Mouse (Mus musculus): ENCODE measurements around the gene Foxp3. TPM values are rescaled to one million over a fixed set of nuclear protein-coding genes. Genes with fewer than 3 reads are reported as not detected.
A peak's percentile ranks its signal among the peaks of the same experiment; 100 is the strongest.

The Foxp3 gene
- polyA plus RNA-seq, 1 experiment from 2014 or later, result not detected

DNA sequence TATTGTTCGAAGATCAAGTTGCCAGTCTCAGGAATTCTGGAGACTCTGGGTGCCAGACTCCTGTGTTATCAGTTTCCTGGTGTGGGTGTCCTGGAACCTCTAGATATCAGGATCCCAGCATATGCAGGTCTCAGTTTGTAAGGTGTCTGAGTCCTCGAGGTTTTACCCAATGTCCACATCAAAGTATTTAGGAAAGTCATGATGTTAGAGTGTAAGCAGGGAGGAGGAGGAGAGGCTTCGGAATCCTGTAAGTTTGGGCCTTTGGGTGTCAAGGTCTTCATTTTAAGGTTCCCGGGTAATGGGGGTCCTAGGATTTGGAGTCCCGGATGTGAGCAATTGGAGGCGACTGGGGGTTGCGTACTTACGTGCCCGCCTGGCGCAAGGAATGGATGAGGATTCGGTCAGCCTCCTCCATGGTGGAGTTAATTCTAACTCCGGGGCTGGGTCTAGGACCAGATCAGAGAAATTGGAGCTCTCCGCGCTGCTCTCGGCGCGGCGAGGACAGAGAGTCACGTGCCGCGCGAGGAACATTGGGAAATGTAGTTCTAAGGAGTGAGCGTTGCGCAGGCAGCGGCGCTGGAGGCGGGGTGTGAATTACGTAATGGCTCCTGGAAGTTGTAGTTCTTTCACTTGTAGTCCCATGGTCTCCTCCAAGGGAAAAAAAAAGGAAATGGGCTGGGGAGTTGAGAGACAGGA is 31.6 kb downstream of the Foxp3 start, which contains the start of gene Ccdc22:
TSS of gene Ccdc22 (minus strand) at position 639 of the 696 bp plus-strand sequence.
- Histone ChIP-seq H3K4me1 (ENCODE audit: control insufficient read depth, insufficient read depth, low read length) (no peaks in the 10 kb centered on the region), H3K4me2 (ENCODE audit: low read depth, low read length) (peak within 1 kb of the TSS; percentile 56), H3K36me3 (ENCODE audit: control insufficient read depth, insufficient read depth, low read length) (no peaks in the 10 kb centered on the region), H3K9ac (ENCODE audit: low read depth, low read length) (peak within 1 kb of the TSS; percentile 66), H3K27ac (replicated peaks; ENCODE audit: low read depth, low read length) (no peak within 1 kb of the TSS), H3K9me3 (ENCODE audit: control insufficient read depth, low read length) (no peaks in the 10 kb centered on the region), H3K27me3 (replicated peaks; ENCODE audit: control insufficient read depth, insufficient read depth, low read length) (no peaks in the 10 kb centered on the region), H3K4me3 (ENCODE audit: low read depth, low read length) (peak within 1 kb of the TSS; percentile 48)
- ATAC-seq (ENCODE audit: low read depth), result peak; percentile 97
- peak; percentile 94 for DNase-seq (ENCODE audit: low spot score)
- 26% methylated on average over 27 of the region's 28 CpGs for WGBS

- DNase-seq (ENCODE audit: low spot score) (no peak), ATAC-seq (ENCODE audit: low read depth) (no peak)
- Histone ChIP-seq H3K9ac (ENCODE audit: low read depth, low read length) (no peak overlapping the region), H3K27me3 (replicated peaks; ENCODE audit: control insufficient read depth, insufficient read depth, low read length) (no peaks in the 10 kb centered on the region), H3K4me1 (ENCODE audit: control insufficient read depth, insufficient read depth, low read length) (no peaks in the 10 kb centered on the region), H3K36me3 (ENCODE audit: control insufficient read depth, insufficient read depth, low read length) (no peaks in the 10 kb centered on the region), H3K27ac (replicated peaks; ENCODE audit: low read depth, low read length) (no peak overlapping the region), H3K4me3 (ENCODE audit: low read depth, low read length) (no peak overlapping the region), H3K4me2 (ENCODE audit: low read depth, low read length) (no peak overlapping the region), H3K9me3 (ENCODE audit: control insufficient read depth, low read length) (no peaks in the 10 kb centered on the region)
- 41% methylated on average over 8 of the region's 8 CpGs for WGBS
These were observed 32.1 kb downstream of the Foxp3 start for GRCm38 (mm10) chrX:7605575-7605941.

DNA sequence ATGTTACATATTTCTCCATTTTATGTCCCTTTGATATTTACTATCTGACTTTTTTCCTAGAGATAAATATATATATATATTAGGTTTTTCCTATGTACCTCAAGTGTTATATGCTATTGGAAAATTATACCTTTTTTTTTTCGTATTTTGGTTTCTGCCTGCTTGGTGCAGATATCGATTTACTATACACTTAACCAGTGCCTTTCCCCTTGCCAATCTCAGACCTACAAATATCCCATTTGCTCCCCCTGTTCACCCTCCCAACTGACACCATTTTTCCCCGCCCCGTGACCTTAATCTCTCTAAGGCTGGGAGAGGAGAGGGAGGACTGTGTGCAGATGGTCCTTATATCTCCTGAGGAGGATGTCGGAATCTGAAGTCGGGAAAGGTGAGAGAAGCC is 33.3 kb downstream of the Foxp3 start, which contains the start of gene Cacna1f:
TSS of gene Cacna1f (plus strand) at position 301 of the 400 bp plus-strand sequence.
- WGBS, result 79% methylated on average over 6 of the region's 6 CpGs
- no peak within 1 kb of the TSS for H3K4me3 ChIP-seq (ENCODE audit: low read depth, low read length)
- H3K27me3 ChIP-seq (replicated peaks; ENCODE audit: control insufficient read depth, insufficient read depth, low read length), result no peaks in the 10 kb centered on the region
- H3K4me2 ChIP-seq (ENCODE audit: low read depth, low read length), result no peak within 1 kb of the TSS
- DNase-seq (ENCODE audit: low spot score), result no peak
- H3K27ac ChIP-seq (replicated peaks; ENCODE audit: low read depth, low read length), result no peak within 1 kb of the TSS
- H3K36me3 ChIP-seq (ENCODE audit: control insufficient read depth, insufficient read depth, low read length), result no peaks in the 10 kb centered on the region
- H3K9ac ChIP-seq (ENCODE audit: low read depth, low read length), result no peak within 1 kb of the TSS
- no peaks in the 10 kb centered on the region for H3K4me1 ChIP-seq (ENCODE audit: control insufficient read depth, insufficient read depth, low read length)
- ATAC-seq (ENCODE audit: low read depth), result no peak
- no peaks in the 10 kb centered on the region for H3K9me3 ChIP-seq (ENCODE audit: control insufficient read depth, low read length)

GRCm38 (mm10) chrX:7610035-7610434 is 36.6 kb downstream of the Foxp3 start:
- no peaks in the 10 kb centered on the region for H3K9me3 ChIP-seq (ENCODE audit: control insufficient read depth, low read length)
- ATAC-seq (ENCODE audit: low read depth), result no peak
- H3K36me3 ChIP-seq (ENCODE audit: control insufficient read depth, insufficient read depth, low read length), result no peaks in the 10 kb centered on the region
- H3K27ac ChIP-seq (replicated peaks; ENCODE audit: low read depth, low read length), result no peak overlapping the region
- H3K4me2 ChIP-seq (ENCODE audit: low read depth, low read length), result peak overlapping the region; percentile 69
- no peak overlapping the region for H3K9ac ChIP-seq (ENCODE audit: low read depth, low read length)
- no peaks in the 10 kb centered on the region for H3K27me3 ChIP-seq (replicated peaks; ENCODE audit: control insufficient read depth, insufficient read depth, low read length)
- H3K4me1 ChIP-seq (ENCODE audit: control insufficient read depth, insufficient read depth, low read length), result no peaks in the 10 kb centered on the region
- H3K4me3 ChIP-seq (ENCODE audit: low read depth, low read length), result peak overlapping the region; percentile 39
- DNase-seq (ENCODE audit: low spot score), result no peak
- 28% methylated on average over 21 of the region's 21 CpGs for WGBS

DNA sequence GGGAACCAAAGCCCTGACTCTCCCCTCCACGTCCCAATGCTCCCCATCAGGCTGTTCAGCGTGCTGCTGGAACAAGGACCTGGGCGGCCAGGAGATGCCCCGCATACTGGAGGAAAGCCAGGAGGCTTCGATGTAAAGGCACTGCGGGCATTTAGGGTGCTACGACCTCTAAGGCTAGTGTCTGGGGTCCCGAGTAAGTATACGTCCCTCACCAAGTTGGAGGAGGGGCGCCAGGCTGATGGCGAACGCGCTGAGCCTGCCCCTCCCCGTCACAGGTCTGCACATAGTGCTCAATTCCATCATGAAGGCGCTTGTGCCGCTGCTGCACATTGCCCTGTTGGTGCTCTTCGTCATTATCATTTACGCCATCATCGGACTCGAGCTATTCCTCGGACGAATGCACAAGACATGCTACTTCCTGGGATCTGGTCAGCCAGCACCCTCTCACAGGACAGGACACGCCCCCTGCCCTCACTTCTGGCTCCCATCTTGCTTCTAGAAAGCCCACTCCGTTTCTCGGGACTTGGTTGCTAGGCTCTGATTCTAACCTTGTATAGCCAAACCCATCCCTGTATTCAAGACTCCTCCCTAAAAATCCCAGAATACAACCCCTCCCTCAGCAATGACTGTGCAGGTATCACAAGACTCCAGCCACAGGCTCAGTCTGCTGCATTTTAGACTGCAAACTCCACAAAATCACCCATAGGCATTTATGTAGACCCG is 37.3 kb downstream of the Foxp3 start:
- Histone ChIP-seq H3K27me3 (replicated peaks; ENCODE audit: control insufficient read depth, insufficient read depth, low read length) (no peaks in the 10 kb centered on the region), H3K4me2 (ENCODE audit: low read depth, low read length) (peak overlapping the region; percentile 69), H3K27ac (replicated peaks; ENCODE audit: low read depth, low read length) (no peak overlapping the region), H3K9me3 (ENCODE audit: control insufficient read depth, low read length) (no peaks in the 10 kb centered on the region), H3K4me1 (ENCODE audit: control insufficient read depth, insufficient read depth, low read length) (no peaks in the 10 kb centered on the region), H3K4me3 (ENCODE audit: low read depth, low read length) (peak overlapping the region; percentile 39), H3K9ac (ENCODE audit: low read depth, low read length) (peak overlapping the region; percentile 49), H3K36me3 (ENCODE audit: control insufficient read depth, insufficient read depth, low read length) (no peaks in the 10 kb centered on the region)
- DNase-seq (ENCODE audit: low spot score) (no peak), ATAC-seq (ENCODE audit: low read depth) (0 out of 2 replicates have a peak, but pooled peaks have one; percentile 26)
- WGBS, result 35% methylated on average over 20 of the region's 26 CpGs

DNA sequence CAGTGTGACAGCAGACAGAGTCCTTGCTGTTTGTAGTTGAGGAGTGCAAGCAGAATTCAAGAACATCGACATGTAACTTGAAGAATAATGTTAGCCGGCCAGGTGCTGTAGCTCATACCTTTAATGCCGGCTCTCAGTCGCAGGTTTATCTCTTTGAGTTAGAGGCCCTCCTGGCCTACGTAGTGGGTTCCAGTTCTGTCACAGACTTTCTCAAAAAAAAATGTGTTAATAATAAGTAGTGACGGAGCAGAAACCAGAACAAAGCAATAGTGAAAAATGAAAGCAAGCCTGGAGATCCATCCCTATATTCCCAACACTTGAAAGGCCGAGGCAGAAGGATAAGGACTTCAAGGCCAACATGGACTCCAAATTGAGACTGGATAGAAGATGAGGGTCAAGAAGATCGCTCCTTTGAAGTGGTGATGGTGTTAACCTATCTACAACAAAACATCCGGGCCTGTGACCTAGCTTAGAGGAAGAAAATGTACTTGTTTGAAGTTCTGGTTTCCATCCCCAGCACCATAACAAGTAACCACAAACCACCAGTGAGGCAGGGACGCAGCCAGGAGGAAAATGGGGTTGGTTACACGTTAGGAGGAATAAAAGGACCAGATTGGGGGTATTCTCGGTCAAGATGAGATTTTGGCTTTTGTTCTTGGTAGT is 44.6 kb downstream of the Foxp3 start:
- DNase-seq (ENCODE audit: low spot score), result no peak
- Histone ChIP-seq H3K9me3 (ENCODE audit: control insufficient read depth, low read length) (no peaks in the 10 kb centered on the region), H3K4me1 (ENCODE audit: control insufficient read depth, insufficient read depth, low read length) (no peaks in the 10 kb centered on the region), H3K9ac (ENCODE audit: low read depth, low read length) (no peak overlapping the region), H3K36me3 (ENCODE audit: control insufficient read depth, insufficient read depth, low read length) (no peaks in the 10 kb centered on the region), H3K4me3 (ENCODE audit: low read depth, low read length) (no peak overlapping the region), H3K27ac (replicated peaks; ENCODE audit: low read depth, low read length) (no peak overlapping the region), H3K4me2 (ENCODE audit: low read depth, low read length) (no peak overlapping the region), H3K27me3 (replicated peaks; ENCODE audit: control insufficient read depth, insufficient read depth, low read length) (no peaks in the 10 kb centered on the region)
- WGBS, result 75% methylated on average over 12 of the region's 12 CpGs
- no peak for ATAC-seq (ENCODE audit: low read depth)

- 95% methylated on average over 4 of the region's 6 CpGs for WGBS
- Histone ChIP-seq H3K4me1 (ENCODE audit: control insufficient read depth, insufficient read depth, low read length) (no peaks in the 10 kb centered on the region), H3K4me2 (ENCODE audit: low read depth, low read length) (no peak overlapping the region), H3K27ac (replicated peaks; ENCODE audit: low read depth, low read length) (no peak overlapping the region), H3K9me3 (ENCODE audit: control insufficient read depth, low read length) (no peaks in the 10 kb centered on the region), H3K36me3 (ENCODE audit: control insufficient read depth, insufficient read depth, low read length) (no peaks in the 10 kb centered on the region), H3K27me3 (replicated peaks; ENCODE audit: control insufficient read depth, insufficient read depth, low read length) (no peaks in the 10 kb centered on the region), H3K9ac (ENCODE audit: low read depth, low read length) (no peak overlapping the region), H3K4me3 (ENCODE audit: low read depth, low read length) (no peak overlapping the region)
- no peak for DNase-seq (ENCODE audit: low spot score)
- no peak for ATAC-seq (ENCODE audit: low read depth)
These were observed 59.1 kb downstream of the Foxp3 start for GRCm38 (mm10) chrX:7632560-7632959.

- Histone ChIP-seq H3K4me2 (ENCODE audit: low read depth, low read length) (no peak overlapping the region), H3K9me3 (ENCODE audit: control insufficient read depth, low read length) (no peaks in the 10 kb centered on the region), H3K4me1 (ENCODE audit: control insufficient read depth, insufficient read depth, low read length) (no peaks in the 10 kb centered on the region), H3K36me3 (ENCODE audit: control insufficient read depth, insufficient read depth, low read length) (no peaks in the 10 kb centered on the region), H3K27ac (replicated peaks; ENCODE audit: low read depth, low read length) (no peak overlapping the region), H3K27me3 (replicated peaks; ENCODE audit: control insufficient read depth, insufficient read depth, low read length) (0 out of 2 replicates have a peak, but pooled peaks cover 3% of the 10 kb centered on the region), H3K9ac (ENCODE audit: low read depth, low read length) (no peak overlapping the region), H3K4me3 (ENCODE audit: low read depth, low read length) (no peak overlapping the region)
- ATAC-seq (ENCODE audit: low read depth), result no peak
- DNase-seq (ENCODE audit: low spot score), result no peak
- 62% methylated on average over 3 of the region's 3 CpGs for WGBS
These were observed 61.7 kb downstream of the Foxp3 start for GRCm38 (mm10) chrX:7635101-7635500.

Data from embryonic facial prominence, embryonic 14.5 days (tissue).